Mouse (Mus musculus): ENCODE data around the gene Gm20388. TPM values are rescaled to one million over a fixed set of nuclear protein-coding genes. Genes with fewer than 3 reads are reported as not detected.

The Gm20388 gene
- polyA plus RNA-seq, 1 experiment = 18.7 TPM

DNA sequence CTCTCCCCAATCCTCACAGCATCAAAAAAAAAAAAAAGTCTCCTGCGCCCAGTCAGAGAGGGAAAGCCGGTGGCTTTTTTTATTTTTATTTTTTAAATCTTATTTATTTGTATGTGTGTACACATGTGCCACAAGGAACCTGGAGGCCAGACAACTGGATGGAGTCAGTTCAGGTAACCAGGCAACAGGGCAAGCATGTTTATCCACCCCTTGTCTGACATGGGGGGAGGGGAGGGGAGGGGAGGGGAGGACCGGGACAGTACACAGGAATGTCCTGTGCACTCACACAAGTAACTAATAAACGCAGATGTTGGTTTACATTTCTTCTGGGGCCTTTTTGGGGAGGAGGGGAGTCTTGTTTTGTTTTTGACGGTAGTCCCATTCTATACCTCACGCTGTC lies 1653.1 kb downstream of the Gm20388 start:
- no peak for DNase-seq
- Histone ChIP-seq H3K27me3 (ENCODE audit: control insufficient read depth, insufficient read depth, low read length) (no peaks in the 10 kb centered on the region), H3K4me3 (replicated peaks; ENCODE audit: insufficient read depth, low read depth, low read length) (no peak overlapping the region), H3K27ac (ENCODE audit: insufficient read depth, low read length) (no peak overlapping the region), H3K4me1 (ENCODE audit: control insufficient read depth, insufficient read depth, low read length) (peaks cover 42% of the 10 kb centered on the region)
- WGBS = 80% methylated on average over 6 of the region's 6 CpGs
- no peak for TF ChIP-seq POLR2A (IDR thresholded peaks at IDR 0.05; ENCODE audit: borderline replicate concordance, insufficient read depth, low read length)
- no peak for TF ChIP-seq CTCF (IDR thresholded peaks at IDR 0.05; ENCODE audit: borderline replicate concordance, insufficient read depth, low read depth, low read length)

- DNase-seq = no peak
- Histone ChIP-seq H3K4me3 (replicated peaks; ENCODE audit: insufficient read depth, low read depth, low read length) (no peak overlapping the region), H3K4me1 (ENCODE audit: control insufficient read depth, insufficient read depth, low read length) (peaks cover 16% of the 10 kb centered on the region), H3K27me3 (ENCODE audit: control insufficient read depth, insufficient read depth, low read length) (no peaks in the 10 kb centered on the region), H3K27ac (ENCODE audit: insufficient read depth, low read length) (no peak overlapping the region)
- WGBS = 64% methylated on average over 6 of the region's 6 CpGs
- no peak for TF ChIP-seq POLR2A (IDR thresholded peaks at IDR 0.05; ENCODE audit: borderline replicate concordance, insufficient read depth, low read length)
- TF ChIP-seq CTCF (IDR thresholded peaks at IDR 0.05; ENCODE audit: borderline replicate concordance, insufficient read depth, low read depth, low read length) = no peak
These were observed 1657.7 kb downstream of the Gm20388 start for GRCm38 (mm10) chr8:121568321-121568720.

GRCm38 (mm10) chr8:121570335-121570734 lies 1659.7 kb downstream of the Gm20388 start:
- peaks cover 24% of the 10 kb centered on the region for H3K4me1 ChIP-seq (ENCODE audit: control insufficient read depth, insufficient read depth, low read length)
- no peaks in the 10 kb centered on the region for H3K27me3 ChIP-seq (ENCODE audit: control insufficient read depth, insufficient read depth, low read length)
- WGBS = 62% methylated on average over 21 of the region's 21 CpGs
- no peak for TF ChIP-seq CTCF (IDR thresholded peaks at IDR 0.05; ENCODE audit: borderline replicate concordance, insufficient read depth, low read depth, low read length)
- TF ChIP-seq POLR2A (IDR thresholded peaks at IDR 0.05; ENCODE audit: borderline replicate concordance, insufficient read depth, low read length) = no peak
- DNase-seq = no peak
- H3K4me3 ChIP-seq (replicated peaks; ENCODE audit: insufficient read depth, low read depth, low read length) = peak overlapping the region; percentile 21
- no peak overlapping the region for H3K27ac ChIP-seq (ENCODE audit: insufficient read depth, low read length)

DNA sequence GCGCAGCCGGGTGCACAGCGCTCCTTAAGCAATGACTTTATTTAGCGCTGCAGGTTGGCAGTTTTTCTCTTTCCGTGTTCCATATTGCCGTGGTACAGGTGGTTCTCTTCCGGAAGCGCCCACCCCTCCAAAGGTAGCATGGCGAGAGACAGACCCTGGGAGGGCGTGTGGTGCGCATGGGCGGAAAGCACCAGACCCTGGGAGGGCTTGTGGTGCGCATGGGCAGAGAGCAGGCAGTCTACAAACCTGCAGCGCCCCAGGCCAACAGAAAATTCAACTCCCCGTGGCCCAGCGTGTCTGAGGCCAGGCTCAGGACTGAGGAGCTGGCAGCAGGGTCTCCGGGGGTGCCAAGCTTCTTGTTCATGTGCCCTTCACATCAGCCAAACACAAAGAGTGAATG lies 1660.2 kb downstream of the Gm20388 start:
- TF ChIP-seq CTCF (IDR thresholded peaks at IDR 0.05; ENCODE audit: borderline replicate concordance, insufficient read depth, low read depth, low read length) (no peak), POLR2A (IDR thresholded peaks at IDR 0.05; ENCODE audit: borderline replicate concordance, insufficient read depth, low read length) (no peak)
- H3K4me3 ChIP-seq (replicated peaks; ENCODE audit: insufficient read depth, low read depth, low read length) = peak overlapping the region; percentile 21
- no peak for DNase-seq

GRCm38 (mm10) chr8:121572121-121572520 lies 1661.5 kb downstream of the Gm20388 start:
- H3K4me3 ChIP-seq (replicated peaks; ENCODE audit: insufficient read depth, low read depth, low read length) = no peak overlapping the region
- DNase-seq = no peak
- TF ChIP-seq POLR2A (IDR thresholded peaks at IDR 0.05; ENCODE audit: borderline replicate concordance, insufficient read depth, low read length) = no peak
- TF ChIP-seq CTCF (IDR thresholded peaks at IDR 0.05; ENCODE audit: borderline replicate concordance, insufficient read depth, low read depth, low read length) = no peak
- 74% methylated on average over 7 of the region's 7 CpGs for WGBS
- H3K27me3 ChIP-seq (ENCODE audit: control insufficient read depth, insufficient read depth, low read length) = no peaks in the 10 kb centered on the region
- peaks cover 34% of the 10 kb centered on the region for H3K4me1 ChIP-seq (ENCODE audit: control insufficient read depth, insufficient read depth, low read length)
- H3K27ac ChIP-seq (ENCODE audit: insufficient read depth, low read length) = no peak overlapping the region

More for the DNA sequence above, 1660.2 kb downstream of the Gm20388 start:
- no peaks in the 10 kb centered on the region for H3K27me3 ChIP-seq (ENCODE audit: control insufficient read depth, insufficient read depth, low read length)
- WGBS = 69% methylated on average over 17 of the region's 17 CpGs
- H3K4me1 ChIP-seq (ENCODE audit: control insufficient read depth, insufficient read depth, low read length) = peaks cover 24% of the 10 kb centered on the region
- no peak overlapping the region for H3K27ac ChIP-seq (ENCODE audit: insufficient read depth, low read length)

DNA sequence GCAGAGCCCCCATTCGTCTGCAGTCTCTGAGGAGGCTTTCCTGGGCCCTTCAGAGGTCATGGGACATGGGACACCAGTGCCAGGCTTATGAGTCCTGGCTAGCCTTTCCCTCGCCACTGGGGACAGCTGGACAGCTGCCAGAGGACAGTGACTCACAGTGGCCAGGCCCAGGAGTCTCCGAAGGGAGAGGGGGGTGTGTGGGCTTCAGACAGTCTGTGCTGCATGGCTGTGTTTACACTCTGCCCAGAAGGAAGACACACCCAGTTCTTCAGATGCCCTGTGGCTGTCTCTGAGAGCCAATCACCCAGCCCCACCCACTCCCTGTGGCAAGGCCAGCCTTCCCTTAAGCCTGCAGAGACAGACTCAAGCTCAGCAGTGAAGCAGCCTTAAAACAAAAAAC lies 1662.6 kb downstream of the Gm20388 start:
- no peak overlapping the region for H3K4me3 ChIP-seq (replicated peaks; ENCODE audit: insufficient read depth, low read depth, low read length)
- DNase-seq = peak; percentile 72 to 81
- no peak overlapping the region for H3K27ac ChIP-seq (ENCODE audit: insufficient read depth, low read length)
- no peak for TF ChIP-seq POLR2A (IDR thresholded peaks at IDR 0.05; ENCODE audit: borderline replicate concordance, insufficient read depth, low read length)
- no peak for TF ChIP-seq CTCF (IDR thresholded peaks at IDR 0.05; ENCODE audit: borderline replicate concordance, insufficient read depth, low read depth, low read length)
- 9% methylated on average over 3 of the region's 3 CpGs for WGBS
- no peaks in the 10 kb centered on the region for H3K27me3 ChIP-seq (ENCODE audit: control insufficient read depth, insufficient read depth, low read length)
- H3K4me1 ChIP-seq (ENCODE audit: control insufficient read depth, insufficient read depth, low read length) = peaks cover 30% of the 10 kb centered on the region

- TF ChIP-seq POLR2A (IDR thresholded peaks at IDR 0.05; ENCODE audit: borderline replicate concordance, insufficient read depth, low read length) = no peak
- TF ChIP-seq CTCF (IDR thresholded peaks at IDR 0.05; ENCODE audit: borderline replicate concordance, insufficient read depth, low read depth, low read length) = no peak
- Histone ChIP-seq H3K4me3 (replicated peaks; ENCODE audit: insufficient read depth, low read depth, low read length) (no peak overlapping the region), H3K27me3 (ENCODE audit: control insufficient read depth, insufficient read depth, low read length) (no peaks in the 10 kb centered on the region), H3K4me1 (ENCODE audit: control insufficient read depth, insufficient read depth, low read length) (peaks cover 27% of the 10 kb centered on the region), H3K27ac (ENCODE audit: insufficient read depth, low read length) (no peak overlapping the region)
- 28% methylated on average over 3 of the region's 3 CpGs for WGBS
- no peak for DNase-seq
These were observed 1665.0 kb downstream of the Gm20388 start for GRCm38 (mm10) chr8:121575661-121576060.

GRCm38 (mm10) chr8:121577751-121578675 lies 1667.4 kb downstream of the Gm20388 start:
- Histone ChIP-seq H3K4me3 (replicated peaks; ENCODE audit: insufficient read depth, low read depth, low read length) (peak overlapping the region; percentile 98), H3K27ac (ENCODE audit: insufficient read depth, low read length) (peak overlapping the region; percentile 73), H3K27me3 (ENCODE audit: control insufficient read depth, insufficient read depth, low read length) (no peaks in the 10 kb centered on the region), H3K4me1 (ENCODE audit: control insufficient read depth, insufficient read depth, low read length) (peaks cover 22% of the 10 kb centered on the region)
- DNase-seq = peak; percentile 41 to 52
- TF ChIP-seq POLR2A (IDR thresholded peaks at IDR 0.05; ENCODE audit: borderline replicate concordance, insufficient read depth, low read length) (no peak), CTCF (IDR thresholded peaks at IDR 0.05; ENCODE audit: borderline replicate concordance, insufficient read depth, low read depth, low read length) (no peak)
- WGBS = under 1% methylated on average over 34 of the region's 44 CpGs
